Mouse (Mus musculus): ENCODE data around the gene Onecut1. TPM values are rescaled to one million over a fixed set of nuclear protein-coding genes. Genes with fewer than 3 reads are reported as not detected.

The Onecut1 gene
- under 1 TPM in 1 of 2 experiments, not detected in 1; 0.17 TPM for total RNA-seq (2021)

DNA sequence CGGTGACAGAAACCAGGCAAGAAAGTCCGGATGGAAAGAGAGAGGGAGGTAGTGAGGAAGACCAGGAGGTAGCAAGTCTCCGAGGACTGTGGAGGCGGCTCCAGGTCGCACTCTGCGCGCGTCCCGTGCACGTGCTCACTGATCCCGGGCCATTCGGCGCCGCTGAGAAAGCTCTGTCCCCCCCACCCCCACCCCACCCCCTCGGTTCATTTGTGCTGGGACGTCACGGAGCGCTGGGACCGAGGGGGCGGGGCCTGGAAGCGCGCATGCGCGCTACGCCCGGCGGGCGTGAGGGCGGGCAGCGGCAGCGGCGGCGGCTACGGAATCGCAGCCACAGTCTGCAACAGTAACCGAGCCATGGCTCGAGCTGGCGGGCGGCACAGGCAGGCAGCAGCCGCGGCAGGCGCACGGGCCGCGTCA lies at the start of gene Onecut1:
Gene Onecut1, plus strand, starts transcription at position 361 of the 420 bp plus-strand sequence.
- DNase-seq (ENCODE audit: low spot score in 2 of 2), result no peak
- intact Hi-C loops (cut with DNase I), result no loop called here

DNA sequence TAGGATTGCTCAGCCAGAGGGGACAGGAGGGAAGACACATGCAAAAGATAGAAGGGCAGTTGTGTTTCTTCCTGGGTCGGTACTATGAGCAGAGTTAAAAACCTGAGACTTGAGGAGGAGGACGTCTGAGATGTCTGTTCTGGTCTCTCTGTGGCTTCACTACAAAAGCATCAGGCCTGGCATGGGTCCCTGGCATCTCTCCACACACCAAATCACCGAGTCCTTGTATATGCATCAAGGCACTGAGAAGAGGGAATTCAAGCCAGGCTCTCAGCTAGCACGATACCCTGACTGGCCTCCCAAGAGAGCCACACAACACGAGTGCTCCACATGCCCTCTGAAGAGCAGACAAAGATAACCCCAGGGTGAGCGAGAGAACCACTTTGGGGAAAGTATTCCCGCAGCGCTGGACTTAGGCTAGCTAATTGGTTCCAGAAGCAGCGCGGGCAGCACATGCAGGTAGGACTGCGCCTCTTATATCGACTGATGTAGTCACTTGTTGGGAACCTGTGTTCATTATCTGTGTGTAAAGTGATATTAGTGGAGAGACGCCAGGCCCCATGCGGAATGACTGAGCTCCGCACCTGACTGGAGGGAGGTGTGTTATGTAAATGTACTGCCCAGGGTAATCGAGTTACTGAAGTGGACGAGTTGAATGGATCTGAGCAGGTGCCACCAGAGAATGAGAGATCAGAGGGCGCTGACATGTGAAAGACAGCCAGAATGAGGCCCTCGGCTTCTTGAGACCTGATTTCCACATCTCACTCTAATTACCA lies 41.8 kb upstream of the Onecut1 start:
- DNase-seq (ENCODE audit: low spot score in 2 of 2), result no peak
- intact Hi-C loops (cut with DNase I), result no loop called here

DNA sequence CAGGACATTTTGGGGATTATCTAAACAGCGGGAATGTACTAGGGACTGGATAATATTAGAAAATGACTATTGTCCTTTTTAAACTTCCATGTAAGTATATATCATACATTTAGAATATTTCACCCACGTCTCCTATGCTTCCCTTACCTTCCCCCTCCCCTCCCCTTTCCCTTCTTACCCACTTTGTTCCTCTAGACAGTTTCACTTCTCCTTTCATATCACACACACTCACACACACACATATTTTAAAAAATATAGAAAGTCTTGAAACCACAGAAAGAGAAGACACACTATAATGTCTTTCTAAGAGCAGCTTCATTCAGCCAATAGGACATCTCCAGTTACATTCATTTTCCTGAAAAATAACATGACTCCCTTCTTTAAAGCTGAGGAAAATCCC lies 36.6 kb upstream of the Onecut1 start:
- intact Hi-C loops (cut with DNase I), result no loop called here
- DNase-seq (ENCODE audit: low spot score in 2 of 2), result no peak

DNA sequence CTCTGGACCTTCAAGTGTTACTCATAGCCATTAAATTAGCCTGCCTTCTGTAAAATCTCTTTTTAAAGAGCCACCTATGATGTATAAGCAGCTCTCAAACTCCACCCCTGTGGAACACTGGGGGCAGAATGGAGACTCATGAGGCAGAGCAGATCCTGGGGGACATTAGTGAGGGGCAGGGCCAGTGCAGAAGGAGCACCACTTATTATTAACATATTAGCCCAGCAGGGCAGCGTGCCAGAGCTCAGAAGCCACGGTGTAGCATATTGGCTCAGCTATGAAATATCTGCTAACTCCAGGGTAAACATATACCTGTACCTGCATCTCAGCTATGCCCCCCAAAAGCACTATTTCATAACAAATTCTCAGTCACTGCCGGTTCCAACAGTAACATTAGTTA lies 32.5 kb upstream of the Onecut1 start:
- no peak for DNase-seq (ENCODE audit: low spot score in 2 of 2)
- intact Hi-C loops (cut with DNase I), result no loop called here

DNA sequence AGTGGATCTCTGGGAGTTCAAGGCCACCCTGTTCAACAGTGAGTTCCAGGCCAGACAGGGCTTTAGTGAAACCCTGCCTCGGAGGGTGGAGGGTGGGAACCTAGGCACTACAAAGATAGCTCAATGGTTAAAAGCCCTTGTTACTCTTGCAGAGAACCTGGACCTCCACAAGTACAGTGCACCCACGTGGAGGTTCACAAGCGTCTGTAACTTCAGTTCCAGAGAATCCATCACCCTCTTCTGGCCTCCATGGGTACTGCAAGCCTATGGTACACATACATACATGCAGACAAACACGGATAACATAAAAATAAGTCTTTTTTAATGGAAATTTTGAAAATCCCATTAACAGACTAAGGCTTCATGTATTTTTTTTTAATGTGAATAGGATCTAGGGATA lies 18.8 kb upstream of the Onecut1 start:
- intact Hi-C loops (cut with DNase I), result no loop called here
- DNase-seq (ENCODE audit: low spot score in 2 of 2), result no peak

DNA sequence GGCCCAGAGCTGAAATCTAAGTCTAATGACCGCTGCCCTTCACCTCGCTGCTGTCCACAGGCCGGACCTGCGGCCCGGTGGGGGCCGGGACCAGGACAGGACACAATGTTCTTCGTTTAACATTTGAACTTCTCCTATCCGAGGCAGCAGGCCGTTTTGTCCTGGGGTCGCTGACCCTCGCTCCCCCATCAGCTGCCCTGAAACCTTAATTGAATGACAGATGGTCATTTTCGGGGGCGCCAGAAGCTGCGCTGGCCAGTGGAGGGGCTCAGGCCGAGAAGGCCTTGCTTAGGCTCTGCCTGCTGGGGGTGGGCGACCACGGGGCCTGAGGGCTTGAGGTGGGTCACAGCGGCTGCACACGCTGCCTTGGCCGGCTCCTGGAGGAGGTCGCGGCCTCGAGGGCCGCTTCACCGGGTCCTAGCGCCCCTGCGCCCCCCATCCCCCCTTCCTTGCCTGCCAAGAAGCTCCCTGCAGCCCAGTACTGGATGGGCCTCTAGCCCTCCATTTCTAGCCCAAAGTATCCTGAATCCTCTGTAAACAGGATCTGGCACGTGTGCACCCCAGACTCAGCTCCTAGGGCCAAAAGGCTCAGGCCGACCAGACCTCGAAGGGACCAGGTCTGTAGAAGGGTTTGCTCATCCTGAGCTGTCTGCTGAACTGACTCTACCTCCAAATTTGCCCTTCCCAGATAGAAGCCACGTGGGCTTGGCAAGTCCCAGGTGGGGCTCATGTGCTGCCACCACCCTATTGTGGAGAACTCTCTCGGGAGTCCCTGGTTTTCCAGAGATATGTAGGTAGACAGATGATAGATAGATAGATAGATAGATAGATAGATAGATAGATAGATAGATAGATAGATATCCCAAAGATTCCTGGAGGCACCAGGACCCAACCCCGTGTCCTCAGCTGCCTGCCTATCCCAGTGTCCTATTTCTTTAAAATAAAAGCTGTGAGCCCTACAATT lies 14.6 kb upstream of the Onecut1 start:
- intact Hi-C loops (cut with DNase I), result no loop called here
- no peak for DNase-seq (ENCODE audit: low spot score in 2 of 2)

DNA sequence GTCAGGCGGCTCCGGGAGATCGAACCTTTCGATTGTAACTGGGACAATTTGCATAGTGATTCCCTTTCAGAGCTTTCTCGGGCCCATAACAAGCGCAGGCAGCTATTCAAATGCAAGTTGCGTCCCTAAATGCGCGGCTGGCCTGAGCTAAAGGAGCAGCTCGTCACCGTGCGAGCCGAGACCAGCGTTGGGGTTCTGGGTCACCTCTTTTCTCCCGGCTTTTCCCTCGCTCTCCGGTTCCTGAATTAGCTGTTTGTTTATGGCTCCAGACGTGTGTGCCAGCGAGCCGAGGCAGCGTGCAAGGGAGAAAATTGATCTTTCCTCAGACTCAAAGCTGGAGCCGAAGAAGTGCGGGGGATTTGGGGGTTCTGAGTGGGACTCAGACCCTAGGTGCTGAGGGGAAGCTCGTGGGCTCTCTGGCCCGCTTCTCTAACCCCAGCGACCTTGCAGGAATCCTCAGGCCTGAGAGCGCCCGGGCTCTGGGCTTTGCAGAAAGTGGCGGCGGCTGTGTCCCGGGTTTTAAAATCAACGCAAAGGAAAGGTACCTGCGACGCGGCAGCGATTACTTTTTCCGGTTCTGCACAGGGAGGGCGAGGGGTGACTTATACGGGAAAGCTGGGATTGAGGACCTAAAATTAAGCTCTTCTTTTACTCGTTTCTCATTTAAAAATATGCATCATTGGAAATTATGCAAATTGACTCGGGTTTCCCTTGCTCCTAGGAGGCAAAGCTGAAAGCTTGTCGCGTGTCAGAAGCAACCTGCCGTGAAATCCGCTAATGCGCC lies 13.1 kb upstream of the Onecut1 start:
- no peak for DNase-seq (ENCODE audit: low spot score in 2 of 2)
- intact Hi-C loops (cut with DNase I), result no loop called here

DNA sequence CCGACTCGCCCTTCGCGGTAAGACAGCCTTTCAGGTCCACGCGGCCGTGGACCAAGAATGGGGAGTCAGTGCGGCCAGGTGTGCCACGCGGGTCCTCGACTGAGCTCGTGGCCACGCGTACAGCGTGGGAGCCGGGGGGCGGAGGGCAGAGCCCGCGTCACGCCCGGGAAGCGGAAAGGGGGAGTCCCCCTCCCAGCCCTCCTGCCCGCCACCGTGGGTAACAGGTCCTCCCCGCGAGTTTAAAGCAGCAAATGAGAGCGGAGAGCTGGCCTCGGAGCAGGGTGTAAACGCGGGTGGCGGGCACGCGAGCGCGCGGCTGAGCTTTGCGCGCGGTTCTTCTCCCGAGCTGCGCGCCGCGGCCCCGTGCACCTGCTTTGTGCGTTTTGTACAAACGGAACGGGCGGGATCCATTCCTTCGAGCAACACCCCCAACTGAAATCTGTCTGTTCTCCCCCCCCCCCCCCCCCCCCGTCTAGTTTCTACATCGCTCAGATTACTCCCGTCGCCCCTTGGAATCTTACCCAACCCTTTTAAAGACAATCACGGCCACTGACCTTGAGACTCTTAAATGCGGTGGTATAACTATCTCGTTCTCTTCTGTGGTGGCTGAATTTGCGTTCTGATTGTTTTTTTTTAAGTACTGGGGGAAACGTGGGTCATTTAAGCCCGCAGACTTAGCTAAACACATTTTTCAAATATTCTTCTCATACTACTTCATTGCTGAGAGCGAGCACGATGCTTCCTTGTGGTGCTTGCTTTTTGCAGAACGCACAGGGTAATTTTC lies 12.3 kb upstream of the Onecut1 start:
- intact Hi-C loops (cut with DNase I), result no loop called here
- no peak for DNase-seq (ENCODE audit: low spot score in 2 of 2)

DNA sequence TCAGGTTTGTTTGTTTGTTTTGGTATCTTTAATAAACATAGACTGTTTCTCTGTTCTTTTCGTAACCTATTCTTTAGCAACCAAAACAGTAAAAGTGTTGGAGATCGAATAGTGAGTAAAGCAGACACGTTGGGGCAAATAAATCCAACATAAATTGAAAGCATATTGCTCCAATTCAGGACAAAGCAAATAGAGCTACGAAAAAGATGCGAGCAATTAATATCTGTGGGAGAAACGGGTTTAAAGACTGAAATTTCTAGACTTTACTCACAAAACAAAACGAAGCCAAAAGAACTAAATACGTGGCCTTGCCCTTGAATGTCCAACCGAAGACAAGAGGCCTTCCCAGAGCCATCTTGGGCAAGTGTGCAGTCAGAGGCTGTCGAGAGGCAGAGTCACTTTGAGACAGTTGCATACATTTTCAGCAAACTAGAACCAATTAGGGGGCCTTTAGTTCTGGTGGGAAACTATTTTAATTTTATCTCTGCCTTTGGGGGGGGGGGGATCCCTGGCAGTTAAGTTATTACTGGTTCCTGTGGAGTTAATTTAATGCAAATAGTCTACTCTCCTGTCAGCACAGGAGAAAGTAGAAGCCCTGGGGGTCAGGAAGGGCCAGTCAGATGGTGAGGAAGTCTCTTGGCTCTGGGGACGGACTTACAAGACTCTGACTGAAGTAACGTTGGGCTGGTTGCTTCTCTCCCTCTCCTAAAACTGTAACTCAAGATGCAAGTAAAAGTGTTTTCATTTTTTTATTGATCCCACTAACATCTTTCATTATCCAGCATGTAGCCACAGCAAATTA lies 11.5 kb upstream of the Onecut1 start:
- intact Hi-C loops (cut with DNase I), result no loop called here
- no peak for DNase-seq (ENCODE audit: low spot score in 2 of 2)

DNA sequence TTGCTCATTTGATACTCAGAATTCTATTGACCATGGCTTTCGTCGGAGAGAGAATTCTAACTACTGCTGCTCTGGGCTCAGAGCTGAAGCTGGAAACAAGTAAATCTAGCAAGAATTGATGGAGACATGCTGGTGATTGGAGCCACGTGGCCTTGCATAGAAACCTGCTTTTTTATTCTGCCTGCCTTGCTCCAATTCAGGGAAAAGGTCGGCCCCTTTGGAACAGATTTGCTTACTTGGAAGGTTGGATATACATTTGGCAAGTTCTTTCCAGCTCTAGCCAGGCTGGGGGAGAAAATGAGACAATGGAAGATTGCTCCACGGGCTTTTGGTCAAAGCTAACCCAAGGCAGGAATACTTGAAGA lies 11.0 kb upstream of the Onecut1 start:
- intact Hi-C loops (cut with DNase I), result no loop called here

DNA sequence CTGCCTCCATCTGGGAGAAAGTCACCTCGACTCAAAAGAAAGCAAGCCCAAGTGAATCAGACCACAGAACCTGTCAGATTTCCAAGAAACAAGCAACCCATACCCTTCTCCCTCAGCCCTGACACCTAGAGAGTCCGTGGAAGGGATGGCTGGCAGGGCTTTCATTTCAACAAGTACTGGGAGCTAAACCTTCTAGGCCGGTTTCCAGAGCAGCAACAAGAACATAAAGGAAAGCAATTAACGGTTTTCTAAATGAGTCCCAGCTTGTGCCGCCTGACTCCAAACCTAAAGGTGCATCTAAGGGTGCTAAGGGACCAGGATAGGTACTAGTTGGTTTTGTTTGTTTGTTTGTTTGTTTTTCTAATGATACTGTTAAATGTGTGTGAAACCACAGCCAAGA lies 10.1 kb upstream of the Onecut1 start:
- intact Hi-C loops (cut with DNase I), result no loop called here
- DNase-seq (ENCODE audit: low spot score in 2 of 2), result no peak

More for the DNA sequence above, 11.0 kb upstream of the Onecut1 start:
- no peak for DNase-seq (ENCODE audit: low spot score in 2 of 2)

DNA sequence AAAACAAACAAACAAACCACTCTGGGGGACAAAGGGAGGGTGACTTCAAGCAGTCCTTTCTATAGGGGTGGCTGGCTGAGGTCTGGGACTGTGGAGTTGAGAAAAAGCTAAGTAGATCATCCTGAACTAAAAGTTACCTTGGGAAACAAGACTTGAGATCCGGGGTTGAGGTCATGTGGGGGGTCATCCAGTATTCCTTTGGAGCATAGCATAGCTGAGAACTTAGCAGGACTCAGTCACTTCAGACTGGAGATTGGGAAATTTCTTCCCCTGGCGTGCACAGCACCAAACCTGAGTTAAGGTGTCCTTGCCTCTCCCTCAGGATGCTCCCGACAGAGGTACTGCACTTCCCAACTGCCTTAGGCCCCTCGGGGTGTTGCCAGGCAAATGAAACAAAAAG lies 9.4 kb upstream of the Onecut1 start:
- intact Hi-C loops (cut with DNase I), result no loop called here
- DNase-seq (ENCODE audit: low spot score in 2 of 2), result no peak

DNA sequence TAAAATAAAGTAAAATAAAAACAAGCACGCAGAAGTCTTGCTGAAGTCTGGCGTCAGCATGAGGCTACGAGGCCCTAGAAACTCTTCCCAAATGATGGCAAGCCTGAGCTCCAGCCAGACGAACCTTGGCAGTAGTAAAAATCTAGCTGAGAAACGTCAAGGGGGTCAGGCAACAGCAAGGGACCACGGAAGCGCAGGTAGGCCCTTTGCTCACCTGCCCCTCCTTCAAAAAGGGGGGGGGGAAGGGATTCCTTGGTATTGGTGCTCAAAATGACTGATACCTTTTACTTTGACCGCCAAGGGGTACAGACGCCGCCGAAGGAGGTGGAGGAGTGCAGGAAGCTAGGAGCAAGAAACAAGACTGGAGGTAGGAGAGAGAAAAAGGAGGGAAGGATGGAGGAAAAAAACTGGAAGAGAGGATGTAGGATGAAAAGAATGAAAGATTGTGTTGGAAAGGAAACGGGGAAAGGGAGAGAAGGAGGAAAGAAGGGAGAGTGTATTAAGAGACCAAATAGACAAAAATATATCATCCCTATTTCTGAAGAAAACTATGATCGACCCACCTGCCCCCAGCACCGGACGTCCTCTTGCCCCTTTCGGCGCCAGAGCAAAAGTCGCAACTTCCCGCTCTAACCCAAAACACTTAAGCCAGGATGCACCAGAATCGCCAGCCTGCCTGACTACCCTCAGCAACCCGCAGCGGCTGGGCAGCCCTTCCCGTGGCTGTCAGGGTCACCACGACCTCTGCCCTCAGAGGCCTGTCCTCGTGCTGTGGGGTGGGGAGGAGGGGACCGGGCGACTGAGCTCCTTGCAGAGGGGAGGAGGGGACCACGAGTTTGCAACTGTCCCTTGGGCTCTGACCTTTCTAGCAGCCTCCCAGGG lies 8.3 kb upstream of the Onecut1 start:
- no peak for DNase-seq (ENCODE audit: low spot score in 2 of 2)
- intact Hi-C loops (cut with DNase I), result no loop called here

DNA sequence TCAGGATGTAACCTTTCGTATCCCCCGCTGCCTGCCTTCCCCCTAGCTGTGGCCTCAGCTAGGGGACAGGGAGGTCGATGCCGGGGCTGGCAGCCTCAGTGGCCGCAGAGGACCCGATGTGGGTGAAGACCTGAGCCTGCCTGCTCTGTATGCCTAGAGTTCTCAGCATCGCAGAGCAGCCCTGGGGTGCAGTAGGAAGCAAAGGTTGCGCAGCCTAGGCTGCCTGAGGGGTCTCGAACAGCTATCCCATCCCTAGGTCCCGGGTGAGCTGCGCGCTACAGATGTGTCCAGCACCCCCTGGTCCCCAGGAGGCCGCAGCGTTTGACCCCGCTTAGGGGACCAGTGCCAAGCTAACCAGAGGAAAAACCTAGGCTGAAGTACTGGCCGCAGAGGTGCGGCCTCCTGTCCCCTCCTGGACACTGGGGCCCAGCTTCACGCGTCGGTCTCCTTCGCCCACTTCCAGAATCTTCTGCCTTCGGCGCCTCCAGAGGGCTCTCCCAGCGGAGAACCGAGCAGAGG lies 7.6 kb upstream of the Onecut1 start:
- intact Hi-C loops (cut with DNase I), result no loop called here
- DNase-seq (ENCODE audit: low spot score in 2 of 2), result no peak

DNA sequence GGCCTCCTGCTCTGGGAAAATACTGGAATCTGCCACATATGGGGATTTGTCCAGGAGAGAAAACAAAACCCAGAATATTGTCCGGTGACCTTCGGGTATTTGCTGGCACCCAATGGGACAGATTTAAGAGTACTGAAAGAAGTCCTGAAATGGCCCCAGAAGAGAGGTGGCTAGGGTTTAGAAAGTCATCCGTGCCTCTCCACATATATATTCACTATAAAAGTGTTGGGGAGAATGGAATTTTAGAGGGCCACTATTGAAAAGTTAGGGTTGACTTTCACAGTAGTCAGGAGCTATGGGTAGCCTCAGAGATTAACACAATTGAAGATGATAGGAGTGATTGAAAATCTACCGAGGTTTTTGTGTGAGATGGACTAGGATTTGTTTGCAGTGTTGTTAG lies 6.3 kb upstream of the Onecut1 start:
- no peak for DNase-seq (ENCODE audit: low spot score in 2 of 2)
- intact Hi-C loops (cut with DNase I), result no loop called here

DNA sequence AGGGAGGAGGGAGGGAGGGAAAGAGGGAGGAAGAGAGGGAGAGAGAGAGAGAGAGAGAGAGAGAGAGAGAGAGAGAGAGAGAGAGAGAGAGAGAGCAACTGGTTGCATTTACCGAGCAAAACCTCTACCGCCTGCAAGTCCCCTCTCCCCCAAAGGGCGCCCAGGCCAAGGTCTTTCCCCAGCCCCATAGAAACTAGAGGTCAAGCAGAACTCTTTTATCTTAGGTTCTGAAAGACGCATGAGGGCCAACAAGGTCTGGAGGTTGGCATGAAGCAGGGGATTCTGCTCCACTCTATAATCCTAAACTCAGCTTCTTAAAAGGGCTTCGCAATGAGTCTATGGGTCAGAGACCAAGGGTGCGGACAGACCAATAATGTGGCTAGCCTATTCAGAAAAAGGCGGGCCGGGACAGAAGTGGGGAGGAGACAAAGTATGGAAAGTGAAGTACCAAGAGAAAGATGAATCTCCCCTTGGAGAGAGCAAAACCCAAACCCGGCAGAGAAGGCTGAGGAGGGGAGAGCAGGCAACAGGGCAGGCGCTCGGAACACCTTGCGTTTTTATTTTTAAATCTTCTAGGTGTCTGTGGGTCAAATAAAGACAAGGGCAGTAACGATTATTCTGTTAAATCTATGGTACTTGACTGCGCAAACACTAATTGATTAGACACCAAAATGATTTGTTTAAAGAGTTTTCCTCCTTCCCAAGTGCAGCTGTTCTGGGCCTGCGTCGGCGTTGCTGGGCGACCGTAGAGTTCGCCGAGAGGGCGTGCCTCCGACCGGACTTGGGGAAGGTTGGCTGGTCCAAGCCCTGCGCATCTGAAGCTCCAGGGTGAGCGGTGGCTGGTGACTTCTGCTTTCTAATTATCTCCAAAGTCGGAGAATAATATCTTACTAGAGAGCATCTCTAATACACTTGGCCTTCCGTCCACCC lies 4.9 kb upstream of the Onecut1 start:
- intact Hi-C loops (cut with DNase I), result no loop called here

DNA sequence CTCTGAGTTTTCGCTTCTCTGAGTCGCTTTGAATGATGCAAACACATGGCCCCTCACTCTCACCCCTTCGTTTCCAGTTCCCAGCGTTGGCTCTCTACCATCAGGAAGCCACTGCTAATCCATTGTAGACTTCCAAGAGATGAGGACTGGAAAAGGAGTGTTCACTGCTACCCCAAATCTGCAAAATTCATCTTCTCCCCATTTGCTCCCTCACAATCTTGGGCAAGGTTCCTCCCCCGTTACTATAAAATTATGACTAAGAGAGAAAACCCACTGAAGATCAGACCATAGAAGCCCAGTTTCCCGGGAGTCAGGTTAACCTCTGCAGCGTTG lies 4.2 kb upstream of the Onecut1 start:
- DNase-seq (ENCODE audit: low spot score in 2 of 2), result no peak
- intact Hi-C loops (cut with DNase I), result no loop called here

More for the DNA sequence above, 4.9 kb upstream of the Onecut1 start:
- DNase-seq (ENCODE audit: low spot score in 2 of 2), result no peak

Measured in left cerebral cortex, postnatal 36 days (tissue).